Mouse (Mus musculus): ENCODE measurements around the gene Ccl9. TPM values are rescaled to one million over a fixed set of nuclear protein-coding genes. Genes with fewer than 3 reads are reported as not detected.

Gene Ccl9
- polyA plus RNA-seq, 1 experiment from 2014 or later, result 1.1 TPM

GRCm38 (mm10) chr11:83584232-83584631 is 5.8 kb upstream of the Ccl9 start:
- 78% methylated on average over 2 of the region's 2 CpGs for WGBS
- Histone ChIP-seq H3K9me3 (ENCODE audit: control insufficient read depth, low read length) (no peaks in the 10 kb centered on the region), H3K4me1 (replicated peaks; ENCODE audit: control insufficient read depth, insufficient read depth, low read length) (no peaks in the 10 kb centered on the region), H3K4me3 (ENCODE audit: low read depth, low read length) (no peak overlapping the region), H3K27ac (ENCODE audit: low read depth, low read length) (no peak overlapping the region), H3K4me2 (ENCODE audit: low read depth, low read length, severe bottlenecking) (no peak overlapping the region), H3K36me3 (ENCODE audit: control insufficient read depth, insufficient read depth, low read length) (no peaks in the 10 kb centered on the region), H3K27me3 (ENCODE audit: control insufficient read depth, insufficient read depth, low read length) (no peaks in the 10 kb centered on the region), H3K9ac (ENCODE audit: low read length) (no peak overlapping the region)
- DNase-seq (ENCODE audit: low spot score) (no peak), ATAC-seq (replicated peaks; ENCODE audit: low FRiP score) (no peak)

- H3K27me3 ChIP-seq (ENCODE audit: control insufficient read depth, insufficient read depth, low read length), result no peaks in the 10 kb centered on the region
- DNase-seq (ENCODE audit: low spot score), result no peak
- no peak overlapping the region for H3K9ac ChIP-seq (ENCODE audit: low read length)
- no peaks in the 10 kb centered on the region for H3K4me1 ChIP-seq (replicated peaks; ENCODE audit: control insufficient read depth, insufficient read depth, low read length)
- H3K36me3 ChIP-seq (ENCODE audit: control insufficient read depth, insufficient read depth, low read length), result no peaks in the 10 kb centered on the region
- H3K4me3 ChIP-seq (ENCODE audit: low read depth, low read length), result no peak overlapping the region
- no peak for ATAC-seq (replicated peaks; ENCODE audit: low FRiP score)
- H3K27ac ChIP-seq (ENCODE audit: low read depth, low read length), result no peak overlapping the region
- no peaks in the 10 kb centered on the region for H3K9me3 ChIP-seq (ENCODE audit: control insufficient read depth, low read length)
- no peak overlapping the region for H3K4me2 ChIP-seq (ENCODE audit: low read depth, low read length, severe bottlenecking)
Measured at GRCm38 (mm10) chr11:83583450-83583754, 5.0 kb upstream of the Ccl9 start.

GRCm38 (mm10) chr11:83582626-83583449 is 4.4 kb upstream of the Ccl9 start:
- Histone ChIP-seq H3K27me3 (ENCODE audit: control insufficient read depth, insufficient read depth, low read length) (no peaks in the 10 kb centered on the region), H3K9me3 (ENCODE audit: control insufficient read depth, low read length) (no peaks in the 10 kb centered on the region), H3K4me2 (ENCODE audit: low read depth, low read length, severe bottlenecking) (no peak overlapping the region), H3K4me1 (replicated peaks; ENCODE audit: control insufficient read depth, insufficient read depth, low read length) (no peaks in the 10 kb centered on the region), H3K4me3 (ENCODE audit: low read depth, low read length) (no peak overlapping the region), H3K27ac (ENCODE audit: low read depth, low read length) (no peak overlapping the region), H3K36me3 (ENCODE audit: control insufficient read depth, insufficient read depth, low read length) (no peaks in the 10 kb centered on the region), H3K9ac (ENCODE audit: low read length) (no peak overlapping the region)
- 70% methylated on average over 4 of the region's 4 CpGs for WGBS
- DNase-seq (ENCODE audit: low spot score) (no peak), ATAC-seq (replicated peaks; ENCODE audit: low FRiP score) (no peak)

GRCm38 (mm10) chr11:83581626-83582610 is 3.5 kb upstream of the Ccl9 start:
- ATAC-seq (replicated peaks; ENCODE audit: low FRiP score) (no peak), DNase-seq (ENCODE audit: low spot score) (no peak)
- H3K27me3 ChIP-seq (ENCODE audit: control insufficient read depth, insufficient read depth, low read length), result no peaks in the 10 kb centered on the region
- no peak overlapping the region for H3K9ac ChIP-seq (ENCODE audit: low read length)
- no peaks in the 10 kb centered on the region for H3K9me3 ChIP-seq (ENCODE audit: control insufficient read depth, low read length)
- no peaks in the 10 kb centered on the region for H3K36me3 ChIP-seq (ENCODE audit: control insufficient read depth, insufficient read depth, low read length)
- WGBS, result 84% methylated on average over 4 of the region's 4 CpGs
- H3K4me3 ChIP-seq (ENCODE audit: low read depth, low read length), result no peak overlapping the region
- H3K27ac ChIP-seq (ENCODE audit: low read depth, low read length), result no peak overlapping the region
- H3K4me2 ChIP-seq (ENCODE audit: low read depth, low read length, severe bottlenecking), result no peak overlapping the region
- H3K4me1 ChIP-seq (replicated peaks; ENCODE audit: control insufficient read depth, insufficient read depth, low read length), result no peaks in the 10 kb centered on the region

GRCm38 (mm10) chr11:83580699-83581232 is 2.3 kb upstream of the Ccl9 start:
- H3K4me3 ChIP-seq (ENCODE audit: low read depth, low read length), result no peak overlapping the region
- DNase-seq (ENCODE audit: low spot score) (no peak), ATAC-seq (replicated peaks; ENCODE audit: low FRiP score) (no peak)
- WGBS, result 74% methylated on average over 1 of the region's 1 CpGs
- no peaks in the 10 kb centered on the region for H3K9me3 ChIP-seq (ENCODE audit: control insufficient read depth, low read length)
- H3K27me3 ChIP-seq (ENCODE audit: control insufficient read depth, insufficient read depth, low read length), result no peaks in the 10 kb centered on the region
- no peaks in the 10 kb centered on the region for H3K36me3 ChIP-seq (ENCODE audit: control insufficient read depth, insufficient read depth, low read length)
- no peak overlapping the region for H3K4me2 ChIP-seq (ENCODE audit: low read depth, low read length, severe bottlenecking)
- no peaks in the 10 kb centered on the region for H3K4me1 ChIP-seq (replicated peaks; ENCODE audit: control insufficient read depth, insufficient read depth, low read length)
- no peak overlapping the region for H3K9ac ChIP-seq (ENCODE audit: low read length)
- no peak overlapping the region for H3K27ac ChIP-seq (ENCODE audit: low read depth, low read length)

- H3K4me1 ChIP-seq (replicated peaks; ENCODE audit: control insufficient read depth, insufficient read depth, low read length), result no peaks in the 10 kb centered on the region
- no peak overlapping the region for H3K4me2 ChIP-seq (ENCODE audit: low read depth, low read length, severe bottlenecking)
- no peaks in the 10 kb centered on the region for H3K36me3 ChIP-seq (ENCODE audit: control insufficient read depth, insufficient read depth, low read length)
- H3K4me3 ChIP-seq (ENCODE audit: low read depth, low read length), result no peak overlapping the region
- no peaks in the 10 kb centered on the region for H3K27me3 ChIP-seq (ENCODE audit: control insufficient read depth, insufficient read depth, low read length)
- DNase-seq (ENCODE audit: low spot score) (no peak), ATAC-seq (replicated peaks; ENCODE audit: low FRiP score) (no peak)
- no peak overlapping the region for H3K9ac ChIP-seq (ENCODE audit: low read length)
- WGBS, result 78% methylated on average over 3 of the region's 3 CpGs
- H3K9me3 ChIP-seq (ENCODE audit: control insufficient read depth, low read length), result no peaks in the 10 kb centered on the region
- no peak overlapping the region for H3K27ac ChIP-seq (ENCODE audit: low read depth, low read length)
Measured at GRCm38 (mm10) chr11:83578999-83579398, 563 bp upstream of the Ccl9 start.

GRCm38 (mm10) chr11:83576927-83577555 is 1.4 kb downstream of the Ccl9 start:
- Histone ChIP-seq H3K4me2 (ENCODE audit: low read depth, low read length, severe bottlenecking) (no peak overlapping the region), H3K27ac (ENCODE audit: low read depth, low read length) (no peak overlapping the region), H3K4me3 (ENCODE audit: low read depth, low read length) (no peak overlapping the region), H3K9me3 (ENCODE audit: control insufficient read depth, low read length) (no peaks in the 10 kb centered on the region), H3K27me3 (ENCODE audit: control insufficient read depth, insufficient read depth, low read length) (no peaks in the 10 kb centered on the region), H3K9ac (ENCODE audit: low read length) (no peak overlapping the region), H3K4me1 (replicated peaks; ENCODE audit: control insufficient read depth, insufficient read depth, low read length) (no peaks in the 10 kb centered on the region), H3K36me3 (ENCODE audit: control insufficient read depth, insufficient read depth, low read length) (no peaks in the 10 kb centered on the region)
- no peak for DNase-seq (ENCODE audit: low spot score)
- no peak for ATAC-seq (replicated peaks; ENCODE audit: low FRiP score)
- 89% methylated on average over 4 of the region's 4 CpGs for WGBS

GRCm38 (mm10) chr11:83572834-83573233 is 5.6 kb downstream of the Ccl9 start:
- WGBS, result 66% methylated on average over 9 of the region's 9 CpGs
- Histone ChIP-seq H3K4me3 (ENCODE audit: low read depth, low read length) (no peak overlapping the region), H3K4me1 (replicated peaks; ENCODE audit: control insufficient read depth, insufficient read depth, low read length) (no peaks in the 10 kb centered on the region), H3K9ac (ENCODE audit: low read length) (no peak overlapping the region), H3K27me3 (ENCODE audit: control insufficient read depth, insufficient read depth, low read length) (no peaks in the 10 kb centered on the region), H3K4me2 (ENCODE audit: low read depth, low read length, severe bottlenecking) (no peak overlapping the region), H3K36me3 (ENCODE audit: control insufficient read depth, insufficient read depth, low read length) (no peaks in the 10 kb centered on the region), H3K27ac (ENCODE audit: low read depth, low read length) (no peak overlapping the region), H3K9me3 (ENCODE audit: control insufficient read depth, low read length) (no peaks in the 10 kb centered on the region)
- no peak for ATAC-seq (replicated peaks; ENCODE audit: low FRiP score)
- no peak for DNase-seq (ENCODE audit: low spot score)
